Mouse (Mus musculus) limb, embryonic 13.5 days (tissue): Measurements from ENCODE around the gene Cxcr1. TPM values are rescaled to one million over a fixed set of nuclear protein-coding genes. Genes with fewer than 3 reads are reported as not detected.
A peak's percentile ranks its signal among the peaks of the same experiment; 100 is the strongest.

Source experiments
- ATAC-seq: fragments of 200-750 bp; cut with Nextera tagmentation; 2 replicates; pipeline ENCODE4 v1.8.0; 2017; ENCODE audit warnings: low read depth, moderate number of reproducible peaks, moderate TSS enrichment; ENCODE audit not compliant: low FRiP score
- H3K27ac ChIP-seq: fragments of 300-500 bp; sonication (generic); 2 replicates; pipeline ENCODE4 v1.5.1; 2015; ENCODE audit warnings: inconsistent platforms, mild to moderate bottlenecking, moderate library complexity
- H3K27me3 ChIP-seq: fragments of 300-500 bp; sonication (generic); 2 replicates; pipeline ENCODE4 v1.6.1; 2015; ENCODE audit warnings: mild to moderate bottlenecking, inconsistent platforms
- H3K36me3 ChIP-seq: fragments of 300-500 bp; sonication (generic); 2 replicates; pipeline ENCODE4 v1.6.1; 2015; ENCODE audit warnings: inconsistent platforms, mild to moderate bottlenecking, moderate library complexity
- H3K4me1 ChIP-seq: fragments of 300-500 bp; sonication (generic); 2 replicates; pipeline ENCODE4 v1.6.1; 2015; ENCODE audit warnings: inconsistent platforms
- H3K4me2 ChIP-seq: fragments of 300-500 bp; sonication (generic); replicated peaks from 2 replicates; pipeline ENCODE4 v1.6.1; 2015; ENCODE audit warnings: inconsistent platforms, mild to moderate bottlenecking, moderate library complexity
- H3K4me3 ChIP-seq: fragments of 300-500 bp; sonication (generic); 2 replicates; pipeline ENCODE4 v1.5.1; 2015; ENCODE audit warnings: moderate library complexity, mild to moderate bottlenecking, inconsistent platforms
- H3K9ac ChIP-seq: fragments of 300-500 bp; sonication (generic); 2 replicates; pipeline ENCODE4 v1.6.1; 2015; ENCODE audit warnings: mild to moderate bottlenecking, inconsistent platforms
- H3K9me3 ChIP-seq: fragments of 300-500 bp; sonication (generic); 2 replicates; pipeline ENCODE4 v1.6.1; 2016; ENCODE audit warnings: inconsistent platforms
- WGBS: fragments of 180-500 bp; shearing (Covaris S2); methylation state at CpG from one replicate; pipeline ENCODE4 v1.1.7; 2015; 5-methylcytosine and 5-hydroxymethylcytosine counted together
- polyA plus RNA-seq: library from polyadenylated mRNA; unstranded; fragments of >200 nt; fragmentation: Nextera tagmentation; extraction: Ambion mirVana; gene quantifications from 2 replicates; pipeline ENCODE4 v1.2.1, GENCODE M21; 2015

Gene Cxcr1
- not detected in 2 replicates for polyA plus RNA-seq

- H3K27ac ChIP-seq, result no peak within 1 kb of the TSS
- no peak for ATAC-seq
- H3K4me3 ChIP-seq, result no peak within 1 kb of the TSS
- H3K9me3 ChIP-seq, result no peaks in the 10 kb centered on the region
- H3K9ac ChIP-seq, result no peak within 1 kb of the TSS
- H3K4me2 ChIP-seq, result no peak within 1 kb of the TSS
- no peaks in the 10 kb centered on the region for H3K27me3 ChIP-seq
- WGBS, result 64% methylated on average over 8 of the region's 8 CpGs
- H3K36me3 ChIP-seq, result no peaks in the 10 kb centered on the region
- no peaks in the 10 kb centered on the region for H3K4me1 ChIP-seq
Observed at GRCm38 (mm10) chr1:74194445-74194844, at the start of gene Cxcr1. TSS of gene Cxcr1 (minus strand) at chr1:74194631.

- WGBS, result 90% methylated on average over 4 of the region's 4 CpGs
- Histone ChIP-seq H3K27me3 (no peaks in the 10 kb centered on the region), H3K4me3 (no peak overlapping the region), H3K4me1 (peaks cover 35% of the 10 kb centered on the region), H3K9me3 (no peaks in the 10 kb centered on the region), H3K9ac (0 out of 2 replicates have a peak overlapping the region, but pooled peaks have one; percentile 43), H3K4me2 (no peak overlapping the region), H3K27ac (no peak overlapping the region), H3K36me3 (0 out of 2 replicates have a peak, but pooled peaks cover 3% of the 10 kb centered on the region)
- ATAC-seq, result no peak
Observed at GRCm38 (mm10) chr1:74240832-74241231, 46.4 kb upstream of the Cxcr1 start.

- 58% methylated on average over 6 of the region's 6 CpGs for WGBS
- peaks cover 35% of the 10 kb centered on the region for H3K4me1 ChIP-seq
- no peaks in the 10 kb centered on the region for H3K9me3 ChIP-seq
- H3K9ac ChIP-seq, result peak overlapping the region; percentile 43; the same call in 1 of the 2 replicates
- no peak for ATAC-seq
- no peak overlapping the region for H3K27ac ChIP-seq
- H3K27me3 ChIP-seq, result no peaks in the 10 kb centered on the region
- H3K4me3 ChIP-seq, result no peak overlapping the region
- 0 out of 2 replicates have a peak, but pooled peaks cover 2% of the 10 kb centered on the region for H3K36me3 ChIP-seq
- H3K4me2 ChIP-seq, result no peak overlapping the region; the same call in 1 of the 2 replicates
Observed at GRCm38 (mm10) chr1:74240311-74240710, 45.9 kb upstream of the Cxcr1 start.

GRCm38 (mm10) chr1:74239618-74240017, 45.2 kb upstream of the Cxcr1 start:
- Histone ChIP-seq H3K4me3 (0 out of 2 replicates have a peak overlapping the region, but pooled peaks have one; percentile 2), H3K4me2 (peak overlapping the region; percentile 89), H3K9ac (peak overlapping the region; percentile 39; the same call in 1 of the 2 replicates), H3K36me3 (0 out of 2 replicates have a peak, but pooled peaks cover 2% of the 10 kb centered on the region), H3K27ac (no peak overlapping the region), H3K27me3 (no peaks in the 10 kb centered on the region), H3K9me3 (no peaks in the 10 kb centered on the region), H3K4me1 (peaks cover 35% of the 10 kb centered on the region)
- WGBS, result 54% methylated on average over 11 of the region's 11 CpGs
- no peak for ATAC-seq

GRCm38 (mm10) chr1:74239162-74239561, 44.7 kb upstream of the Cxcr1 start:
- no peak for ATAC-seq
- Histone ChIP-seq H3K9ac (peak overlapping the region; percentile 39; the same call in 1 of the 2 replicates), H3K4me2 (peak overlapping the region; percentile 89), H3K27ac (no peak overlapping the region), H3K4me1 (peaks cover 35% of the 10 kb centered on the region), H3K4me3 (no peak overlapping the region), H3K9me3 (no peaks in the 10 kb centered on the region), H3K27me3 (no peaks in the 10 kb centered on the region), H3K36me3 (0 out of 2 replicates have a peak, but pooled peaks cover 2% of the 10 kb centered on the region)
- 63% methylated on average over 7 of the region's 7 CpGs for WGBS

GRCm38 (mm10) chr1:74238136-74238535, 43.7 kb upstream of the Cxcr1 start:
- H3K4me1 ChIP-seq, result peaks cover 35% of the 10 kb centered on the region
- H3K9ac ChIP-seq, result peak overlapping the region; percentile 96
- H3K9me3 ChIP-seq, result no peaks in the 10 kb centered on the region
- ATAC-seq, result no peak
- H3K27me3 ChIP-seq, result no peaks in the 10 kb centered on the region
- H3K27ac ChIP-seq, result no peak overlapping the region
- WGBS, result 62% methylated on average over 1 of the region's 1 CpGs
- H3K4me2 ChIP-seq, result peak overlapping the region; percentile 89
- H3K36me3 ChIP-seq, result 0 out of 2 replicates have a peak, but pooled peaks cover 2% of the 10 kb centered on the region
- peak overlapping the region; percentile 99 for H3K4me3 ChIP-seq

- Histone ChIP-seq H3K9ac (peak overlapping the region; percentile 96), H3K4me3 (peak overlapping the region; percentile 99), H3K27me3 (no peaks in the 10 kb centered on the region), H3K27ac (peak overlapping the region; percentile 91; the same call in 1 of the 2 replicates), H3K4me1 (peaks cover 35% of the 10 kb centered on the region), H3K36me3 (0 out of 2 replicates have a peak, but pooled peaks cover 2% of the 10 kb centered on the region), H3K4me2 (peak overlapping the region; percentile 89), H3K9me3 (no peaks in the 10 kb centered on the region)
- 31% methylated on average over 5 of the region's 5 CpGs for WGBS
- no peak for ATAC-seq
Observed at GRCm38 (mm10) chr1:74237671-74238070, 43.2 kb upstream of the Cxcr1 start.

GRCm38 (mm10) chr1:74236590-74237317, 42.3 kb upstream of the Cxcr1 start:
- Histone ChIP-seq H3K27me3 (no peaks in the 10 kb centered on the region), H3K4me1 (peaks cover 35% of the 10 kb centered on the region), H3K36me3 (0 out of 2 replicates have a peak, but pooled peaks cover 2% of the 10 kb centered on the region), H3K9ac (peak overlapping the region; percentile 96), H3K4me3 (peak overlapping the region; percentile 99), H3K27ac (peak overlapping the region; percentile 91), H3K9me3 (no peaks in the 10 kb centered on the region), H3K4me2 (peak overlapping the region; percentile 89)
- WGBS, result under 1% methylated on average over 52 of the region's 57 CpGs
- ATAC-seq, result peak; percentile 74

- Histone ChIP-seq H3K27ac (peak within 1 kb of the TSS; percentile 91), H3K9me3 (no peaks in the 10 kb centered on the region), H3K9ac (peak within 1 kb of the TSS; percentile 96), H3K27me3 (no peaks in the 10 kb centered on the region), H3K4me2 (peak within 1 kb of the TSS; percentile 89), H3K36me3 (0 out of 2 replicates have a peak, but pooled peaks cover under 1% of the 10 kb centered on the region), H3K4me1 (peaks cover 35% of the 10 kb centered on the region), H3K4me3 (peak within 1 kb of the TSS; percentile 99)
- under 1% methylated on average over 43 of the region's 55 CpGs for WGBS
- ATAC-seq, result peak; percentile 88
Observed at GRCm38 (mm10) chr1:74235938-74236589, 41.6 kb upstream of the Cxcr1 start, which contains the start of gene Arpc2. TSS of gene Arpc2 (plus strand) at chr1:74236084.

GRCm38 (mm10) chr1:74230992-74231391, 36.6 kb upstream of the Cxcr1 start:
- Histone ChIP-seq H3K4me2 (no peak overlapping the region), H3K9me3 (no peaks in the 10 kb centered on the region), H3K27ac (no peak overlapping the region), H3K36me3 (no peaks in the 10 kb centered on the region), H3K27me3 (no peaks in the 10 kb centered on the region), H3K9ac (no peak overlapping the region), H3K4me3 (no peak overlapping the region), H3K4me1 (no peaks in the 10 kb centered on the region)
- WGBS, result no CpG with 5 or more reads among the region's 1 CpGs
- no peak for ATAC-seq

- 52% methylated on average over 2 of the region's 2 CpGs for whole genome bisulfite sequencing
- no peak overlapping the region for H3K4me3 ChIP-seq
- no peaks in the 10 kb centered on the region for H3K9me3 ChIP-seq
- no peaks in the 10 kb centered on the region for H3K27me3 ChIP-seq
- H3K36me3 ChIP-seq, result no peaks in the 10 kb centered on the region
- no peak for ATAC-seq
- no peaks in the 10 kb centered on the region for H3K4me1 ChIP-seq
- H3K9ac ChIP-seq, result no peak overlapping the region
- H3K4me2 ChIP-seq, result no peak overlapping the region
- H3K27ac ChIP-seq, result no peak overlapping the region
Observed at GRCm38 (mm10) chr1:74229942-74230341, 35.5 kb upstream of the Cxcr1 start.

GRCm38 (mm10) chr1:74227317-74227716, 32.9 kb upstream of the Cxcr1 start:
- ATAC-seq, result no peak

More at GRCm38 (mm10) chr1:74227317-74227716, 32.9 kb upstream of the Cxcr1 start:
- Histone ChIP-seq H3K4me1 (no peaks in the 10 kb centered on the region), H3K27me3 (no peaks in the 10 kb centered on the region), H3K27ac (no peak overlapping the region), H3K36me3 (no peaks in the 10 kb centered on the region), H3K9me3 (no peaks in the 10 kb centered on the region), H3K4me3 (no peak overlapping the region), H3K9ac (no peak overlapping the region), H3K4me2 (no peak overlapping the region)
- WGBS, result 81% methylated on average over 7 of the region's 7 CpGs
